In the genomic region with DNA sequence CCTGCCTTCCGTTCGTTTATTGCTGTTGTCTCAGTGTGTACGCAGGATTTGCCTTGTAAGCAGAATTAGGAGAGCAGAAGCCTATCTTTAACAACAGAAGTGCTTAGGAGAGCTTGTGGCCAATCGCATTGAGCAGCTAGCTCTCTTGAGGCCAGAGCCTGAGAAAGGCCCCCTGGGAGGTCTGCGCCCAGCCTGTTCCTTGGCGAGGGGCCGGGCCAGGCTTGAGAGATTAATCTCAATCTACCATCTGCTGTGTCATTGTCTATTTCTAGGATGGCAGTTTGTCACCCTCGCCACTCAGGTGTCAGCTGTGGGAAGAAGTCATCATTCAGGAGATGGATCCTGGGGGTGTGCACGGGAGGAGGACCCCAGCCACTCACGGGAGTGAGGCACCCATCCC, we compare ENCODE assay signal across 19 mouse cellular contexts. TPM values are rescaled to one million over a fixed set of nuclear protein-coding genes. Genes with fewer than 3 reads are reported as not detected.
A peak's percentile ranks its signal among the peaks of the same experiment; 100 is the strongest.
DNase-seq lines count a peak whose midpoint lies in the region; ATAC-seq lines count a peak whose summit lies in the region.
"Had no signal": no experiment of that assay in that cellular context is flagged by ENCODE, and none has a peak within 500 bp of the region (broad histone marks: within the 10 kb centered on the region; RNA-seq: fewer than 3 reads in every experiment).

No protein-coding gene starts in this region.

- H3K27ac ChIP-seq in hindbrain, embryonic 16.5 days (ENCODE audit: low read depth, low read length): no peak overlapping the region
- H3K27ac ChIP-seq in hindbrain, embryonic 14.5 days: no peak overlapping the region
- no peak overlapping the region for H3K27ac ChIP-seq in heart, embryonic 10.5 days
- H3K27ac ChIP-seq: forebrain, embryonic 13.5 days; hindbrain, embryonic 15.5 days; lung, embryonic 15.5 days had no signal

- ATAC-seq in hindbrain, embryonic 16.5 days: 0 out of 2 replicates have a peak, but pooled peaks have one; percentile 11
- no peak for ATAC-seq in hindbrain, embryonic 14.5 days (ENCODE audit: low FRiP score)
- ATAC-seq: forebrain, embryonic 13.5 days had no signal

- WGBS in hindbrain, embryonic 16.5 days: 60% methylated on average over 10 of the region's 10 CpGs
- WGBS in hindbrain, embryonic 14.5 days: 46% methylated on average over 10 of the region's 10 CpGs
- 68% methylated on average over 10 of the region's 10 CpGs for WGBS in heart, embryonic 10.5 days

- peak; percentile 63 to 72 for DNase-seq in cerebellum, postnatal 10 days
- no peak for DNase-seq in cerebellum, postnatal 4 days (ENCODE audit: low spot score in 2 of 2)
- no peak for DNase-seq in hindbrain, embryonic 14.5 days (ENCODE audit: low spot score)
- peak; percentile 44 for DNase-seq in gastrocnemius, postnatal 25 days
- DNase-seq in retina, postnatal 1 day: peak; percentile 72
- DNase-seq in kidney, postnatal 36 days: no peak
- no peak for DNase-seq in heart, embryonic 10.5 days (ENCODE audit: low spot score)
- DNase-seq: heart, postnatal 14 days; kidney, adult 18-20 months; kidney, postnatal 10 days; midbrain, embryonic 14.5 days; right cerebral cortex, postnatal 25 days; thymus, postnatal 25 days had no signal

- no peaks in the 10 kb centered on the region for H3K9me3 ChIP-seq in hindbrain, embryonic 16.5 days (ENCODE audit: control insufficient read depth, low read length)
- H3K9me3 ChIP-seq in hindbrain, embryonic 14.5 days (ENCODE audit: control insufficient read depth, low read length): no peaks in the 10 kb centered on the region
- no peaks in the 10 kb centered on the region for H3K9me3 ChIP-seq in heart, embryonic 10.5 days
- H3K9me3 ChIP-seq: forebrain, embryonic 13.5 days; hindbrain, embryonic 15.5 days; lung, embryonic 15.5 days had no signal

- no peaks in the 10 kb centered on the region for H3K36me3 ChIP-seq in hindbrain, embryonic 16.5 days (ENCODE audit: control insufficient read depth, insufficient read depth, low read length)
- H3K36me3 ChIP-seq in hindbrain, embryonic 14.5 days (replicated peaks; ENCODE audit: control insufficient read depth, insufficient read depth): no peaks in the 10 kb centered on the region
- no peaks in the 10 kb centered on the region for H3K36me3 ChIP-seq in heart, embryonic 10.5 days
- H3K36me3 ChIP-seq: hindbrain, embryonic 15.5 days; lung, embryonic 15.5 days had no signal

- no peak overlapping the region for H3K4me2 ChIP-seq in hindbrain, embryonic 16.5 days (ENCODE audit: low read length)
- no peak overlapping the region for H3K4me2 ChIP-seq in hindbrain, embryonic 14.5 days (replicated peaks)
- H3K4me2 ChIP-seq: forebrain, embryonic 13.5 days; heart, embryonic 11.5 days; hindbrain, embryonic 15.5 days; lung, embryonic 15.5 days had no signal

- H3K9ac ChIP-seq in hindbrain, embryonic 16.5 days (ENCODE audit: low read depth, low read length): no peak overlapping the region
- no peak overlapping the region for H3K9ac ChIP-seq in hindbrain, embryonic 14.5 days
- H3K9ac ChIP-seq: forebrain, embryonic 13.5 days; hindbrain, embryonic 15.5 days; lung, embryonic 15.5 days had no signal

- peaks cover under 1% of the 10 kb centered on the region; the same call in 1 of the 2 replicates for H3K4me1 ChIP-seq in hindbrain, embryonic 16.5 days (ENCODE audit: control insufficient read depth, insufficient read depth, low read depth, low read length)
- 0 out of 2 replicates have a peak, but pooled peaks cover 3% of the 10 kb centered on the region for H3K4me1 ChIP-seq in hindbrain, embryonic 14.5 days (replicated peaks; ENCODE audit: control insufficient read depth, insufficient read depth, low read length)
- H3K4me1 ChIP-seq in heart, embryonic 10.5 days: peaks cover 3% of the 10 kb centered on the region; the same call in 1 of the 2 replicates
- H3K4me1 ChIP-seq: hindbrain, embryonic 15.5 days; lung, embryonic 15.5 days had no signal

- H3K27me3 ChIP-seq in hindbrain, embryonic 16.5 days (replicated peaks; ENCODE audit: control insufficient read depth, insufficient read depth, low read length): no peaks in the 10 kb centered on the region
- H3K27me3 ChIP-seq in hindbrain, embryonic 14.5 days (ENCODE audit: control insufficient read depth, insufficient read depth, low read length): no peaks in the 10 kb centered on the region
- 0 out of 2 replicates have a peak, but pooled peaks cover 3% of the 10 kb centered on the region for H3K27me3 ChIP-seq in heart, embryonic 10.5 days (ENCODE audit: insufficient read depth, poor library complexity, severe bottlenecking)
- H3K27me3 ChIP-seq: forebrain, embryonic 13.5 days; hindbrain, embryonic 15.5 days; lung, embryonic 15.5 days had no signal

- no peak overlapping the region for H3K4me3 ChIP-seq in hindbrain, embryonic 16.5 days (ENCODE audit: low read length)
- H3K4me3 ChIP-seq in hindbrain, embryonic 14.5 days (replicated peaks; ENCODE audit: low read length): no peak overlapping the region
- H3K4me3 ChIP-seq in heart, embryonic 10.5 days: no peak overlapping the region
- H3K4me3 ChIP-seq: forebrain, embryonic 13.5 days; hindbrain, embryonic 15.5 days; lung, embryonic 15.5 days had no signal

RNA-seq across cellular contexts. Expression of gene Lrrc38, which starts 12.0 kb away (rescaled TPM):
- polyA plus RNA-seq in hindbrain, embryonic 16.5 days (2015; fragmentation: Nextera tagmentation; extraction: Ambion mirVana): 0.38 and 0.69 TPM in 2 replicates
- polyA plus RNA-seq in hindbrain, embryonic 14.5 days (2014; fragmentation: Nextera tagmentation; extraction: Ambion mirVana): 0.40 and 0.51 TPM in 2 replicates
- total RNA-seq in gastrocnemius, postnatal 25 days (2021): 10 to 100 TPM; 22.7 to 26.8 TPM
- 0.14 TPM in 1 of 2 replicates, not detected in the other for polyA plus RNA-seq in heart, embryonic 10.5 days (2016; fragmentation: Nextera tagmentation; extraction: Ambion mirVana)
- polyA plus RNA-seq: forebrain, embryonic 13.5 days had no signal

RNA-seq across cellular contexts. Expression of gene Pramel1, which starts 32.7 kb away (rescaled TPM):
- not detected in 2 replicates for polyA plus RNA-seq in hindbrain, embryonic 16.5 days (2015; fragmentation: Nextera tagmentation; extraction: Ambion mirVana)
- polyA plus RNA-seq in hindbrain, embryonic 14.5 days (2014; fragmentation: Nextera tagmentation; extraction: Ambion mirVana): not detected in 2 replicates
- total RNA-seq in gastrocnemius, postnatal 25 days (2021): not detected
- polyA plus RNA-seq in heart, embryonic 10.5 days (2016; fragmentation: Nextera tagmentation; extraction: Ambion mirVana): not detected in 2 replicates
- total RNA-seq: adrenal gland, adult 18-20 months; heart, postnatal 14 days had no signal
- polyA plus RNA-seq: forebrain, embryonic 13.5 days; heart, embryonic 11.5 days; hindbrain, embryonic 15.5 days; lung, embryonic 15.5 days; midbrain, embryonic 14.5 days had no signal

RNA-seq across cellular contexts. Expression of gene Pramef8, which starts 50.7 kb away (rescaled TPM):
- polyA plus RNA-seq in hindbrain, embryonic 16.5 days (2015; fragmentation: Nextera tagmentation; extraction: Ambion mirVana): 21.7 and 23.2 TPM in 2 replicates
- polyA plus RNA-seq in hindbrain, embryonic 14.5 days (2014; fragmentation: Nextera tagmentation; extraction: Ambion mirVana): 16.7 and 18.3 TPM in 2 replicates
- total RNA-seq in gastrocnemius, postnatal 25 days (2021): 1 to 10 TPM; 6.3 to 6.5 TPM
- 14.8 and 16.8 TPM in 2 replicates for polyA plus RNA-seq in heart, embryonic 10.5 days (2016; fragmentation: Nextera tagmentation; extraction: Ambion mirVana)

Comparison
In these comparisons a context has a peak if more than half of its experiments do, and no peak if none do; other contexts are left out.
1. DNase-seq: peak in cerebellum, postnatal 10 days (2 of 2), gastrocnemius, postnatal 25 days (single experiment) and retina, postnatal 1 day (single experiment); none in cerebellum, postnatal 4 days (0 of 2), hindbrain, embryonic 14.5 days (single experiment), kidney, postnatal 36 days (0 of 2) and heart, embryonic 10.5 days (single experiment).